Mouse (Mus musculus) hindbrain, embryonic 12.5 days (tissue): ENCODE results near the gene AW146154. TPM values are rescaled to one million over a fixed set of nuclear protein-coding genes. Genes with fewer than 3 reads are reported as not detected.
A peak's percentile ranks its signal among the peaks of the same experiment; 100 is the strongest.
"Not testable (repeated sequence)": the region's sequence is repeated elsewhere in the genome, so short reads cannot be mapped to it uniquely, and the experiment has no call there.

Experiments
- ATAC-seq: fragments of 200-750 bp; cut with Nextera tagmentation; 2 replicates; pipeline ENCODE4 v1.8.0; 2017; ENCODE audit warnings: moderate TSS enrichment; ENCODE audit not compliant: low FRiP score
- H3K27ac ChIP-seq: fragments of 300-500 bp; sonication (generic); 2 replicates; pipeline ENCODE4 v1.5.1; 2016; ENCODE audit warnings: mild to moderate bottlenecking
- H3K27me3 ChIP-seq: fragments of 300-500 bp; sonication (generic); 2 replicates; pipeline ENCODE4 v1.6.1; 2016; ENCODE audit warnings: mild to moderate bottlenecking
- H3K36me3 ChIP-seq: fragments of 300-500 bp; sonication (generic); 2 replicates; pipeline ENCODE4 v1.6.1; 2016; ENCODE audit warnings: mild to moderate bottlenecking
- H3K4me1 ChIP-seq: fragments of 300-500 bp; sonication (generic); 2 replicates; pipeline ENCODE4 v1.6.1; 2016
- H3K4me2 ChIP-seq: fragments of 300-500 bp; sonication (generic); replicated peaks from 2 replicates; pipeline ENCODE4 v1.6.1; 2016; ENCODE audit warnings: mild to moderate bottlenecking
- H3K4me3 ChIP-seq: fragments of 300-500 bp; sonication (generic); 2 replicates; pipeline ENCODE4 v1.5.1; 2016; ENCODE audit warnings: mild to moderate bottlenecking
- H3K9ac ChIP-seq: fragments of 300-500 bp; sonication (generic); 2 replicates; pipeline ENCODE4 v1.6.1; 2016; ENCODE audit warnings: mild to moderate bottlenecking, moderate library complexity
- H3K9me3 ChIP-seq: fragments of 300-500 bp; sonication (generic); replicated peaks from 2 replicates; pipeline ENCODE4 v1.6.1; 2016; ENCODE audit warnings: mild to moderate bottlenecking
- WGBS: fragments of 180-500 bp; shearing (Covaris S2); methylation state at CpG from one replicate; pipeline ENCODE4 v1.1.7; 2016; 5-methylcytosine and 5-hydroxymethylcytosine counted together
- polyA plus RNA-seq: library from polyadenylated mRNA; unstranded; fragments of >200 nt; fragmentation: Nextera tagmentation; extraction: Ambion mirVana; gene quantifications from 2 replicates; pipeline ENCODE4 v1.2.1, GENCODE M21; 2016

The AW146154 gene
- 6.9 and 9.0 TPM in 2 replicates for polyA plus RNA-seq

GRCm38 (mm10) chr7:41499389-41500049 is at the start of gene AW146154, which contains the start of gene Gm20449:
AW146154 (minus strand) TSS chr7:41499890.
Gm20449 (minus strand) TSS chr7:41499417.
- Histone ChIP-seq H3K9ac (peak within 1 kb of the TSS; percentile 49), H3K27ac (peak within 1 kb of the TSS; percentile 32), H3K27me3 (no peaks in the 10 kb centered on the region), H3K9me3 (peaks cover 8% of the 10 kb centered on the region; the same call in 1 of the 2 replicates), H3K4me3 (peak within 1 kb of the TSS; percentile 64), H3K36me3 (no peaks in the 10 kb centered on the region), H3K4me2 (peak within 1 kb of the TSS; percentile 74), H3K4me1 (no peaks in the 10 kb centered on the region)
- WGBS = under 1% methylated on average over 18 of the region's 18 CpGs
- peak; percentile 98 for ATAC-seq

GRCm38 (mm10) chr7:41512672-41513071 is 13.0 kb upstream of the AW146154 start:
- 83% methylated on average over 3 of the region's 3 CpGs for WGBS
- Histone ChIP-seq H3K4me1 (no peaks in the 10 kb centered on the region), H3K27me3 (no peaks in the 10 kb centered on the region), H3K27ac (no peak overlapping the region), H3K9ac (no peak overlapping the region), H3K36me3 (no peaks in the 10 kb centered on the region), H3K4me2 (no peak overlapping the region), H3K4me3 (no peak overlapping the region), H3K9me3 (peaks cover 3% of the 10 kb centered on the region; the same call in 1 of the 2 replicates)
- ATAC-seq = no peak

GRCm38 (mm10) chr7:41512207-41512606 is 12.5 kb upstream of the AW146154 start:
- 19% methylated on average over 1 of the region's 1 CpGs for WGBS
- Histone ChIP-seq H3K9ac (no peak overlapping the region), H3K4me1 (no peaks in the 10 kb centered on the region), H3K27ac (no peak overlapping the region), H3K4me3 (no peak overlapping the region), H3K27me3 (no peaks in the 10 kb centered on the region), H3K9me3 (peaks cover 6% of the 10 kb centered on the region; the same call in 1 of the 2 replicates), H3K36me3 (no peaks in the 10 kb centered on the region), H3K4me2 (no peak overlapping the region)
- ATAC-seq = no peak

GRCm38 (mm10) chr7:41502402-41502801 is 2.7 kb upstream of the AW146154 start:
- ATAC-seq = no peak

GRCm38 (mm10) chr7:41500151-41500934 is 653 bp upstream of the AW146154 start:
- no peaks in the 10 kb centered on the region for H3K4me1 ChIP-seq
- no peaks in the 10 kb centered on the region for H3K27me3 ChIP-seq
- peak; percentile 29; the same call in 1 of the 2 replicates for ATAC-seq
- peak overlapping the region; percentile 64 for H3K4me3 ChIP-seq
- H3K9me3 ChIP-seq = no peaks in the 10 kb centered on the region
- H3K36me3 ChIP-seq = no peaks in the 10 kb centered on the region
- H3K9ac ChIP-seq = 0 out of 2 replicates have a peak overlapping the region, but pooled peaks have one; percentile 23
- no peak overlapping the region for H3K27ac ChIP-seq
- WGBS = 21% methylated on average over 22 of the region's 22 CpGs
- peak overlapping the region; percentile 74 for H3K4me2 ChIP-seq

More at GRCm38 (mm10) chr7:41502402-41502801, 2.7 kb upstream of the AW146154 start:
- 50% methylated on average over 1 of the region's 1 CpGs for WGBS
- no peaks in the 10 kb centered on the region for H3K27me3 ChIP-seq
- 0 out of 2 replicates have a peak, but pooled peaks cover 4% of the 10 kb centered on the region for H3K9me3 ChIP-seq
- H3K4me1 ChIP-seq = no peaks in the 10 kb centered on the region
- H3K9ac ChIP-seq = no peak overlapping the region
- no peak overlapping the region for H3K27ac ChIP-seq
- no peak overlapping the region for H3K4me2 ChIP-seq
- H3K36me3 ChIP-seq = no peaks in the 10 kb centered on the region
- H3K4me3 ChIP-seq = no peak overlapping the region

- Histone ChIP-seq H3K27ac (peak overlapping the region; percentile 23; the same call in 1 of the 2 replicates), H3K4me2 (peak overlapping the region; percentile 74), H3K4me3 (peak overlapping the region; percentile 64), H3K9ac (peak overlapping the region; percentile 49), H3K9me3 (peaks cover 13% of the 10 kb centered on the region; the same call in 1 of the 2 replicates)
- H3K4me1 ChIP-seq, H3K36me3 ChIP-seq, H3K27me3 ChIP-seq: not testable (repeated sequence)
- under 1% methylated on average over 6 of the region's 6 CpGs for WGBS
- ATAC-seq = peak; percentile 81
These were observed 687 bp downstream of the AW146154 start for GRCm38 (mm10) chr7:41499018-41499388.

GRCm38 (mm10) chr7:41498464-41498863 is 1.2 kb downstream of the AW146154 start:
- not testable (repeated sequence) for H3K4me3 ChIP-seq
- WGBS = 83% methylated on average over 4 of the region's 4 CpGs

GRCm38 (mm10) chr7:41497871-41498270 is 1.8 kb downstream of the AW146154 start:
- ATAC-seq = no peak
- Histone ChIP-seq H3K9me3 (peaks cover 14% of the 10 kb centered on the region; the same call in 1 of the 2 replicates), H3K36me3 (no peaks in the 10 kb centered on the region), H3K4me3 (no peak overlapping the region), H3K4me2 (no peak overlapping the region), H3K4me1 (no peaks in the 10 kb centered on the region), H3K27me3 (no peaks in the 10 kb centered on the region), H3K9ac (no peak overlapping the region), H3K27ac (no peak overlapping the region)
- 99% methylated on average over 2 of the region's 2 CpGs for WGBS

More at GRCm38 (mm10) chr7:41498464-41498863, 1.2 kb downstream of the AW146154 start:
- Histone ChIP-seq H3K4me2 (peak overlapping the region; percentile 74), H3K9me3 (peaks cover 14% of the 10 kb centered on the region; the same call in 1 of the 2 replicates)
- H3K4me1 ChIP-seq, H3K9ac ChIP-seq, ATAC-seq, H3K36me3 ChIP-seq, H3K27ac ChIP-seq, H3K27me3 ChIP-seq: not testable (repeated sequence)

GRCm38 (mm10) chr7:41451864-41452263 is 47.8 kb downstream of the AW146154 start:
- Histone ChIP-seq H3K27ac (no peak overlapping the region), H3K9ac (no peak overlapping the region), H3K4me1 (no peaks in the 10 kb centered on the region), H3K36me3 (no peaks in the 10 kb centered on the region), H3K4me2 (0 out of 2 replicates have a peak overlapping the region, but pooled peaks have one; percentile 21), H3K27me3 (no peaks in the 10 kb centered on the region), H3K4me3 (no peak overlapping the region), H3K9me3 (peaks cover 8% of the 10 kb centered on the region; the same call in 1 of the 2 replicates)
- WGBS = 8% methylated on average over 10 of the region's 10 CpGs
- ATAC-seq = no peak

GRCm38 (mm10) chr7:41448596-41448995 is 51.1 kb downstream of the AW146154 start, which contains the start of gene Vmn2r57:
Vmn2r57 (minus strand) TSS chr7:41448696.
- H3K27ac ChIP-seq, H3K4me2 ChIP-seq, H3K4me3 ChIP-seq, H3K9me3 ChIP-seq, H3K36me3 ChIP-seq, H3K9ac ChIP-seq, H3K4me1 ChIP-seq, H3K27me3 ChIP-seq, ATAC-seq: not testable (repeated sequence)
- 71% methylated on average over 1 of the region's 1 CpGs for WGBS
